Mouse (Mus musculus) embryonic facial prominence, embryonic 11.5 days (tissue): ENCODE measurements around the gene Mcub. TPM values are rescaled to one million over a fixed set of nuclear protein-coding genes. Genes with fewer than 3 reads are reported as not detected.

Experiments
- ATAC-seq: fragments of 200-750 bp; cut with Nextera tagmentation; replicated peaks from 2 replicates; pipeline ENCODE4 v1.8.0; 2017; ENCODE audit warnings: low read depth; ENCODE audit not compliant: insufficient number of reproducible peaks, low FRiP score, low TSS enrichment
- DNase-seq: peaks from one replicate; pipeline ENCODE4 v3.0.0-alpha.2; 2015; ENCODE audit warnings: low spot score
- H3K27ac ChIP-seq: fragments of 300-500 bp; sonication (generic); replicated peaks from 2 replicates; pipeline ENCODE4 v1.5.1; 2014; ENCODE audit warnings: mild to moderate bottlenecking, low read depth, low read length, control low read depth
- H3K27me3 ChIP-seq: fragments of 300-500 bp; sonication (generic); 2 replicates; pipeline ENCODE4 v1.6.1; 2014; ENCODE audit warnings: mild to moderate bottlenecking, low read length, moderate library complexity, mixed read lengths; ENCODE audit not compliant: control insufficient read depth, insufficient read depth
- H3K36me3 ChIP-seq: fragments of 300-500 bp; sonication (generic); replicated peaks from 2 replicates; pipeline ENCODE4 v1.6.1; 2014; ENCODE audit warnings: low read depth, mild to moderate bottlenecking, low read length, moderate library complexity, mixed read lengths; ENCODE audit not compliant: control insufficient read depth, insufficient read depth
- H3K4me1 ChIP-seq: fragments of 300-500 bp; sonication (generic); 2 replicates; pipeline ENCODE4 v1.6.1; 2014; ENCODE audit warnings: low read length, mixed read lengths; ENCODE audit not compliant: control insufficient read depth, insufficient read depth
- H3K4me2 ChIP-seq: fragments of 300-500 bp; sonication (generic); 2 replicates; pipeline ENCODE4 v1.6.1; 2014; ENCODE audit warnings: low read depth, mild to moderate bottlenecking, control low read depth, low read length, moderate library complexity
- H3K4me3 ChIP-seq: fragments of 300-500 bp; sonication (generic); 2 replicates; pipeline ENCODE4 v1.5.1; 2014; ENCODE audit warnings: low read depth, low read length, control low read depth
- H3K9ac ChIP-seq: fragments of 300-500 bp; sonication (generic); replicated peaks from 2 replicates; pipeline ENCODE4 v1.6.1; 2014; ENCODE audit warnings: mild to moderate bottlenecking, control low read depth, low read length
- H3K9me3 ChIP-seq: fragments of 300-500 bp; sonication (generic); replicated peaks from 2 replicates; pipeline ENCODE4 v1.6.1; 2016; ENCODE audit warnings: mild to moderate bottlenecking, low read length, inconsistent platforms, mixed read lengths; ENCODE audit not compliant: control insufficient read depth
- WGBS: fragments of 180-500 bp; shearing (Covaris S2); extraction: QIAGEN DNeasy Blood & Tissue Kit; methylation state at CpG from one replicate; pipeline ENCODE4 v1.1.7; 2014; 5-methylcytosine and 5-hydroxymethylcytosine counted together
- polyA plus RNA-seq: library from polyadenylated mRNA; unstranded; fragments of >200 nt; fragmentation: Nextera tagmentation; extraction: Ambion mirVana; gene quantifications from 2 replicates; pipeline ENCODE4 v1.2.1, GENCODE M21; 2014

Mcub gene
- polyA plus RNA-seq, 1 experiment from 2014 or later: 1.6 TPM

DNA sequence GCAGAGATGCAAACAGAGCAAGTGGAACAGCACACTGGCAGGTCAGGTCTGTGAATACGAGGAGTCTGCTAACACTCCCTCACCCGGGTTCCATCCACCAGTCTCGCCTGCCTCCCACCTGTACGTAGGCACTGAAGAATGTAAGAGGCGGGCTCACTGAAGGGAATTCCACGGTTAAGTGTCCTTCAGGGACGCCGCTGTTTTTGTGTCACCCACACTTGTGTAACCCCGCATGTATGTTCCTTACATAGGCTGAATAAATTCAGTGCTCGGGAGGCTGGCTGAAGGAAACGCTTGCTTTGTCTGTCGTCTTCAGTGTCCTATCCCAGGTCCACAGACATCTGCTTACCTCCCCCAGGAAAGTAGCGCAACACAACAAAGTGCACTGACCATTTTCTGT, 17.3 kb upstream of the Mcub start:
- peaks cover 11% of the 10 kb centered on the region for H3K36me3 ChIP-seq
- H3K4me3 ChIP-seq: no peak overlapping the region
- no peak overlapping the region for H3K9ac ChIP-seq
- no peaks in the 10 kb centered on the region for H3K27me3 ChIP-seq
- no peaks in the 10 kb centered on the region for H3K9me3 ChIP-seq
- H3K27ac ChIP-seq: no peak overlapping the region
- ATAC-seq (no peak), DNase-seq (no peak)
- H3K4me1 ChIP-seq: no peaks in the 10 kb centered on the region
- no peak overlapping the region for H3K4me2 ChIP-seq
- WGBS: 96% methylated on average over 13 of the region's 13 CpGs

DNA sequence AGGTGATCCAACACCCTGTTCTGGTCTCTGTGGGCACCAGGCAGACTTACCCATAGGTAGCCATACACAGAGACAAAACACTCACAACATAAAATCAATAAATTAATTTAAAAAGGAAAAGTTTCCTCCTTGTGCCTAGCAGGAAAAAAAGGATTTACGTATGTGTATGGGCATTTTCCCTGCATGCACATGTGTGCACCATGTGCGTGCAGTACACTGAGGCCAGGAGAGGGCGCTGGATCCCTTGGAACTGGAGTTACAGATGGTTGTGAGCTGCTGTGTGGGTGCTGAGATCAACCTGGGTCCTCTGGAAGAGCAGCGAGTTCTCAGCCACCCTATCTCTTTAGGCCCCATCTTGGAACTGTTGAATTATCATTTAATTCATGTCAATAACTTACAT, 15.3 kb upstream of the Mcub start:
- Histone ChIP-seq H3K27me3 (no peaks in the 10 kb centered on the region), H3K4me1 (no peaks in the 10 kb centered on the region), H3K36me3 (peaks cover 14% of the 10 kb centered on the region), H3K4me3 (no peak overlapping the region), H3K9me3 (no peaks in the 10 kb centered on the region), H3K9ac (no peak overlapping the region), H3K4me2 (no peak overlapping the region), H3K27ac (no peak overlapping the region)
- WGBS: 86% methylated on average over 4 of the region's 4 CpGs
- ATAC-seq (no peak), DNase-seq (no peak)

DNA sequence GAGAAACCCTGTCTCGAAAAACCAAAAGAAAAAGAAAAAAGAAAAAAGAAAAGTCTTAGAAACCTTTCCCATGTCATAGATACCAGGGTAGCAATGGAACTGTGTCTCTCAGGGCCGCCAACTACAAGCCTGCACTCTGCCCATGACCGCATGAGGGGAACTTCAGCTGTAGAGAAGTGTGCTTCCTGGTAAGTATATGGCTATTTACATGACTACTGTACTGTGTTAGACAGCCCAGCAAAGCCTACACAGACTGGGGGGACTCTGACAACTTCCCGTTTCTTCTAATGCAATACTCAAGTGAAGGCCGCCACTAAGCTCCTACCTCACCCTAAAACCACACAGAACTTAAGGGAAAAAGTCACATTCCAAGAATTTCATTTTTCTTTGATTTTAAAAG, 14.8 kb upstream of the Mcub start:
- H3K4me3 ChIP-seq: no peak overlapping the region
- H3K9ac ChIP-seq: no peak overlapping the region
- H3K36me3 ChIP-seq: peaks cover 14% of the 10 kb centered on the region
- 95% methylated on average over 5 of the region's 5 CpGs for WGBS
- H3K27me3 ChIP-seq: no peaks in the 10 kb centered on the region
- no peak overlapping the region for H3K4me2 ChIP-seq
- ATAC-seq (no peak), DNase-seq (no peak)
- no peaks in the 10 kb centered on the region for H3K4me1 ChIP-seq
- no peaks in the 10 kb centered on the region for H3K9me3 ChIP-seq
- no peak overlapping the region for H3K27ac ChIP-seq

DNA sequence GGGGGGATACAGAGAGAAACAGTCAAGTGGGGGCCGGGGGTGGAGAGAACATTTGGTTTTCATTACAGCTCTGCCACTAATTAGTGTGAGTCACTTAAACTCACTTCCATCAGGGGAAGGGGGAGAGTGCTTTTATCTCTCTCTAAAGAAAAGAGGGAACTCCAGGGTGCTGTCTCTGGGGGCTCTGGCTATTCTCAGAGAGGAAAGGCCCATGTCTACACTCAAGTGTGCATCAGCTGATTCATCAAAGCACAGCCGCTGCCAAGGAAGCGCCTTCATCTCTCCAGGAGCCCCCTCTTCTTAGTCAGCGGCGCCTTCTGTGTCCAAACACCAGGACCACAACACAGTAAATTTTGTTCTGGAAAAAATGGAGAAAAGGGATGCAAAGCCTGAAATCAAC, 12.3 kb upstream of the Mcub start:
- DNase-seq: no peak
- no peak for ATAC-seq
- Histone ChIP-seq H3K27me3 (no peaks in the 10 kb centered on the region), H3K4me2 (no peak overlapping the region), H3K9ac (no peak overlapping the region), H3K27ac (no peak overlapping the region), H3K36me3 (peaks cover 6% of the 10 kb centered on the region), H3K4me3 (no peak overlapping the region), H3K4me1 (no peaks in the 10 kb centered on the region), H3K9me3 (no peaks in the 10 kb centered on the region)
- 70% methylated on average over 5 of the region's 5 CpGs for WGBS

DNA sequence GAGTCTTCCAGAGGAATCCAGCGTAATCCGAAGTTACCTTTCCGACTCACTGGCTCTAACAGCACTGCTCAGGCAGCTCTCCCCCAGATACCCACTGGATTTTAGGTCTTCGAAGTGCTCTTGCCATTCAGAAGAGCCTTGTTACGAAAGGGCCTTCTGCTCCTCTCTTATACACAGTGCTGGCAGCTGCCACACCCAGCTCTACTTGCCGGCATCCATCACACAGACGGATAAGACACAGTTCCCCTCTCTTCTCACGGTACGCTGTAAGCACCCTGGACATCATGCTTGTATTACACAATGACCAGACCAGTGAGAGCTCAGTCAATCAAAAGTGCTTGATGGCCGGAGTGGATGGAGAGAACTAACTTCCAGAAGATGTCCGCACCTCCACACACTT, 11.8 kb upstream of the Mcub start:
- 87% methylated on average over 11 of the region's 11 CpGs for WGBS
- DNase-seq (no peak), ATAC-seq (no peak)
- Histone ChIP-seq H3K36me3 (peaks cover 6% of the 10 kb centered on the region), H3K27me3 (no peaks in the 10 kb centered on the region), H3K4me1 (no peaks in the 10 kb centered on the region), H3K9ac (no peak overlapping the region), H3K9me3 (no peaks in the 10 kb centered on the region), H3K27ac (no peak overlapping the region), H3K4me2 (no peak overlapping the region), H3K4me3 (no peak overlapping the region)

DNA sequence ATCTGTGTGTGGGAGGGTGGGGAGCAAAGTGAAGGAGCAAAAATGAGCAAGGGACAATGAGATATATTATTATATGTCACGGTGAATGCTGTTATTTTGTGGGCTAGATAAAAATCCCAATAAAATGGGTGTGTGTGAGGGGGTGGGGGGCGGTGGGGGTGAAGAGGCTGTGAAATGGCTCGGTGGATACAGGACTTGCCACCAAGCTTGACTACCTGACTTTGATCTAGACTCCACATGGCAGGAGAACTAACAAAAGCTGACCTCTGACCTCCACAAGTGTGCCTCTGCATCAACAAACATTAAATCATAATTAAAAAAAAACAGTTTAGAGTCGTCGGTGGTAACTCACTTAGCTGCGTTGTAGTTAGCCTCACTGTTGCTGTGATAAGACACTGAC, 9.5 kb upstream of the Mcub start:
- DNase-seq (no peak), ATAC-seq (no peak)
- 56% methylated on average over 6 of the region's 6 CpGs for WGBS
- Histone ChIP-seq H3K4me3 (no peak overlapping the region), H3K9me3 (no peaks in the 10 kb centered on the region), H3K4me2 (no peak overlapping the region), H3K4me1 (no peaks in the 10 kb centered on the region), H3K27ac (no peak overlapping the region), H3K9ac (no peak overlapping the region), H3K27me3 (no peaks in the 10 kb centered on the region), H3K36me3 (peaks cover 3% of the 10 kb centered on the region)

DNA sequence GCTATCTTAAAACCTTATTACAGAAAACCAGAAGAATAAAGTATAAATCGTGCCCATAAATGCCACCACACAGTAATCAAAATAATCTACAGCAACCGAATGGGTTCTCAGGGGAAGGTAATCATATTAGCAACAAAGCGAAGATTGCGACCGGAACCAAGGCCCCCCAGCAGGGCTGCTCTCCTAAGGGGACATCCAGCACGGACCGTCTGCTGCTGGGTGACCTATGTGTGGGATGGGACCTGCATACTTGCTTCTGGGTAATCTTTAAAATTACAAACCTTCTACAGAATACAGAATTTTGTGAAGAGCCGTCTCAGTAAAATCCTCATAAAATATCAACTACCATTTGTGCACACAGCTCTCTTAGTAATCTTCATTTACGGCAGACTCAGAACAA, 8.7 kb upstream of the Mcub start:
- no peaks in the 10 kb centered on the region for H3K27me3 ChIP-seq
- peaks cover 3% of the 10 kb centered on the region for H3K36me3 ChIP-seq
- no peak overlapping the region for H3K27ac ChIP-seq
- no peaks in the 10 kb centered on the region for H3K4me1 ChIP-seq
- 86% methylated on average over 9 of the region's 9 CpGs for WGBS
- DNase-seq (no peak), ATAC-seq (no peak)
- H3K4me3 ChIP-seq: no peak overlapping the region
- H3K9ac ChIP-seq: no peak overlapping the region
- no peaks in the 10 kb centered on the region for H3K9me3 ChIP-seq
- H3K4me2 ChIP-seq: no peak overlapping the region

DNA sequence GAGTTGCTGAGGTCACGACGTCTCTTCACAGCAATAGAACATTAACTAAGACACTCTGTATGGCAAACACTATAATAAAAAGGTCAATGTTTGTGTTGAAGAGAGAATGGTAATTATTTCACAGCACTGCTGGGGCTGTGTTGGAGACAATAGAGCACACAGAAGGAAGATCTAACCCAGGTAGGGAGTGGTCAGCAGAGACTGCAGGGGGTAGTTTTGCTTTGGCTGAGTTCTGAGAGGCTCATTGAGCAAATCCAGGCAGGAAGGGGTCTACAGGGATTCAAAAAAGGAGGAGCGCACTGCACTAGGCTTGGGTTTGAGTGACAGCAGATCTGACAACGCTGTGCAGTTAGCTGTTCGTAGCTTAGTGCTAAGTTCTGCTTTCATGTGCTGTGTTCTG, 6.3 kb upstream of the Mcub start:
- Histone ChIP-seq H3K36me3 (no peaks in the 10 kb centered on the region), H3K27me3 (no peaks in the 10 kb centered on the region), H3K4me2 (no peak overlapping the region), H3K4me3 (no peak overlapping the region), H3K9me3 (no peaks in the 10 kb centered on the region), H3K4me1 (no peaks in the 10 kb centered on the region; the same call in 1 of the 2 replicates), H3K9ac (no peak overlapping the region), H3K27ac (no peak overlapping the region)
- 82% methylated on average over 5 of the region's 5 CpGs for WGBS
- DNase-seq: no peak
- ATAC-seq: no peak
